Mouse (Mus musculus) embryonic facial prominence, embryonic 13.5 days (tissue): ENCODE measurements at regions not wholly inside any gene's neighbourhood (a gene's known extent, or its start where the extent isn't known, plus 50 kb on each side); places are given as distances from the start of the nearest gene placed in this dataset.

Experiments used
- ATAC-seq: fragments of 200-750 bp; cut with Nextera tagmentation; 2 replicates; pipeline ENCODE4 v1.8.0; 2017; ENCODE audit warnings: low read depth; ENCODE audit not compliant: insufficient number of reproducible peaks, insufficient read depth, low FRiP score, low TSS enrichment
- H3K27ac ChIP-seq: fragments of 300-500 bp; sonication (generic); 2 replicates; pipeline ENCODE4 v1.5.1; 2015; ENCODE audit warnings: moderate library complexity, mild to moderate bottlenecking, inconsistent platforms
- H3K27me3 ChIP-seq: fragments of 300-500 bp; sonication (generic); 2 replicates; pipeline ENCODE4 v1.6.1; 2015; ENCODE audit warnings: mild to moderate bottlenecking, inconsistent platforms
- H3K36me3 ChIP-seq: fragments of 300-500 bp; sonication (generic); 2 replicates; pipeline ENCODE4 v1.6.1; 2015; ENCODE audit warnings: mild to moderate bottlenecking, inconsistent platforms
- H3K4me1 ChIP-seq: fragments of 300-500 bp; sonication (generic); 2 replicates; pipeline ENCODE4 v1.6.1; 2015; ENCODE audit warnings: inconsistent platforms
- H3K4me2 ChIP-seq: fragments of 300-500 bp; sonication (generic); 2 replicates; pipeline ENCODE4 v1.6.1; 2015; ENCODE audit warnings: moderate library complexity, mild to moderate bottlenecking, inconsistent platforms
- H3K4me3 ChIP-seq: fragments of 300-500 bp; sonication (generic); 2 replicates; pipeline ENCODE4 v1.5.1; 2015; ENCODE audit warnings: mild to moderate bottlenecking, inconsistent platforms
- H3K9ac ChIP-seq: fragments of 300-500 bp; sonication (generic); 2 replicates; pipeline ENCODE4 v1.6.1; 2015; ENCODE audit warnings: mild to moderate bottlenecking, inconsistent platforms
- H3K9me3 ChIP-seq: fragments of 300-500 bp; sonication (generic); 2 replicates; pipeline ENCODE4 v1.6.1; 2016; ENCODE audit warnings: inconsistent platforms
- WGBS: fragments of 180-500 bp; shearing (Covaris S2); methylation state at CpG from one replicate; pipeline ENCODE4 v1.1.7; 2015; ENCODE audit warnings: mixed read lengths; 5-methylcytosine and 5-hydroxymethylcytosine counted together

DNA sequence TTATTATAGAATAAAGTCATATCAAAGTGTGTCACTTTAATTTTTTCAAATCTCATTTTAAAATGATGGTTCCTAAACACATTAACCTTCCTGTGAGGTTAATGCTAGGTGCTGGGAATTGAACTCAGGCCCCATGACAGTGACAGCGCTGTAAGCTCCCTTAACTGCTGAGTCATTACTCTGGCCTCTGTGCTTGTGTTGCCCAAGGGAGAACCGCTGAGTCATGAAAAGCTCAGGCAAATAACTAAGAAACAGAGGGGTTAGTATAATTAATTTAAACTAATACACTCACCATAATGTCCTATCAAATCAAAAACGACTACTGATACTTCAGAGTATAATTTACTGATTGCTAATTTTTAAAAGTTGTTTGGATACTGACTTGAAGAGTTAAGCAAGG lies 281.7 kb upstream of the Ndst3 start:
- H3K4me2 ChIP-seq = no peak overlapping the region
- no peak for ATAC-seq
- no peaks in the 10 kb centered on the region for H3K36me3 ChIP-seq
- H3K9me3 ChIP-seq = no peaks in the 10 kb centered on the region
- no peak overlapping the region for H3K4me3 ChIP-seq
- no peak overlapping the region for H3K27ac ChIP-seq
- H3K4me1 ChIP-seq = no peaks in the 10 kb centered on the region
- H3K9ac ChIP-seq = no peak overlapping the region
- H3K27me3 ChIP-seq = no peaks in the 10 kb centered on the region
- WGBS = 81% methylated on average over 3 of the region's 3 CpGs

DNA sequence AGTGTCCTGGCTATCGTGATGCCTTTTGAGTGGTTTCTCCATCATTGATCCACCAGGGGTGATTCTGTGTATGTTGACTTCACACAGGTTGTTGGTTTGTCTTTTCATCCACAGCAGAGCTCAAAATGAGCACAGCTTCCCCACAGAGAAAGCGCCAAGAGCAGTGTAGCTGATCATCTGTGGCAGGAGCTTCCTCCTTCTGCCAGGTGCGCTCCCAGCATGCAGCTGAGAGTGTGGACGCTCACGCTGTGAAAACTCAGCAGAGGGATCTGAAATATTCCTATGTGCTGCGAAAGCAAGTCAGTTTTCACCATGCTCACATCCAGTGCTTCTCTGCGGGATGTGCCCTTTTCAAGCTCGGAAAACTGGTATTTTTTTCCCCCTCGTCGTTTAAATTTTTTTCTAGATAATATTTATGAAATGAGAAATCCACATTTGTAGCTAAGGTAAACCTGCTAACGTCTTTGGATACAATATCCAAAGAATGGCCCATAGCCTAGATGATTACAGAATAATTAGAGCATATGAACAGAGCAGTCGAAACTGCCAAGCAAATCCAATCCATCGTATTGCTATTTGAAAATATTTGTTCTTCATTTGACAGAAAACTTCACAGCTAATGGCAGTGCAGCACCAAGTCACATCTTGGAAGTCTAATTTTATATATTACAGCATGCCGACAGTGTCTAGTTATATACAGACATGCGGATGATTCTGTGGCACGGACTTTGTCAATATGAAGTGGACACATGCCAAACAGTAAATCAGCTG lies 283.3 kb upstream of the Ndst3 start:
- no peak overlapping the region for H3K9ac ChIP-seq
- H3K4me3 ChIP-seq = no peak overlapping the region
- no peaks in the 10 kb centered on the region for H3K9me3 ChIP-seq
- no peak for ATAC-seq
- H3K4me1 ChIP-seq = no peaks in the 10 kb centered on the region
- H3K4me2 ChIP-seq = no peak overlapping the region
- no peak overlapping the region for H3K27ac ChIP-seq
- H3K27me3 ChIP-seq = no peaks in the 10 kb centered on the region
- H3K36me3 ChIP-seq = no peaks in the 10 kb centered on the region
- WGBS = 81% methylated on average over 16 of the region's 16 CpGs

DNA sequence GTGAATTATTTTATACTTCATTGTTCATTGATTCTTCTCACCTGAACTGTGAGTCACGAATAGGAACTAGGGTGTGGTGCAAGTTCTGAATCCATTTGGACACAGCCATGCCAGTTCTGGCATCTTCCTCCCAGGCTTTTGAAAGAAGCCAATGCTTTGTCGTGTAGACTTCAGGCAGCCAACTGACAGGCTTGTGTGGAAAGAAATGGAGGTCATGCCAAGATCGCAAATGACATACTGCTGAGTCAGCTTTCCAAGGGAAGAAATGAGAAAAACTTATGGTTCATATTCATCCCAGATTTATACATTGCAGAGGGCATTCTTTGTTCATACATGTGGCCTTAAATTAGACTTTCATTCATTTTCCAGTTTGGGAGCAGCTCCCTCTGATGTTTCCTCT lies 285.8 kb upstream of the Ndst3 start:
- Histone ChIP-seq H3K36me3 (no peaks in the 10 kb centered on the region), H3K9ac (no peak overlapping the region), H3K4me1 (no peaks in the 10 kb centered on the region), H3K4me3 (no peak overlapping the region), H3K4me2 (no peak overlapping the region), H3K9me3 (no peaks in the 10 kb centered on the region), H3K27me3 (no peaks in the 10 kb centered on the region), H3K27ac (no peak overlapping the region)
- 62% methylated on average over 3 of the region's 3 CpGs for WGBS
- ATAC-seq = no peak

DNA sequence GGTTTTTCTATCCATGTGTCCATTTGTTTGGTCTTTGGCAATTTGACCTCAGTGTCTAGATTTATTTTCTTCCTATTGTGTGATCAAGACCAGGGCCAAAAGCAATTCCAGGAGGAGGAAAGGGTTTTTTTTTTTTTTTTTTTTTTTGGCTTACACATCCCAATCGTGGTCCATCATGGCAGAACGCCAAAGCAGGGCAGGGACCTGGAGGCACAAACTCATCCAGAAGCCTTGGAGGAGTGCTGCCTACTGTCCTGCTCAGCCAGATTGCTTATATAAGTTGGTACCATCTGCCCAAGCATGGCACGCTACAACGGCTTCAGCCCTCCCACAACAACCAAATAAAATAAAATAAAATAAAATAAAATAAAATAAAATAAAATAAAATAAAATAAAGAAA lies 286.5 kb upstream of the Ndst3 start:
- Histone ChIP-seq H3K9me3 (no peaks in the 10 kb centered on the region), H3K27me3 (no peaks in the 10 kb centered on the region), H3K36me3 (no peaks in the 10 kb centered on the region), H3K4me3 (no peak overlapping the region), H3K4me2 (no peak overlapping the region), H3K9ac (no peak overlapping the region), H3K4me1 (no peaks in the 10 kb centered on the region), H3K27ac (no peak overlapping the region)
- no peak for ATAC-seq
- 80% methylated on average over 4 of the region's 4 CpGs for WGBS

DNA sequence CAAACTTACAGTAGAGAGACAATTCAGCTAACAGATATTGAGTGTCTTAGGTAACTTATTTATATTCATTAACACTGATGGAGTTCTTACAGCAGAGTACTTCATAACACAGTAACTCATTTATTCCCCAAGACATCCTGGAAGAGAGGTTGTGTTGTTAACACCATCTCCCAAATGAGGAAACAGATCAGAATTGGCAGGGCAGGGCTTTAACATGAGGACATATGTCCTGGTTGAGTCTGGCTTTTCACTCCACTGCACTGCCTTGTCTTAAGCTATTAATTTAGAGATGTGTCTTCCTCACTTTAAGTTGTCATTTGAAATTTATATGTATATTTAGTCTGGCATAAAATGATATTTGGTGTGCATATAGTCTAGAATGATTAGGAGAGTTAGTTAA lies 292.4 kb upstream of the Ndst3 start:
- no peak overlapping the region for H3K9ac ChIP-seq
- ATAC-seq = no peak
- no peaks in the 10 kb centered on the region for H3K9me3 ChIP-seq

DNA sequence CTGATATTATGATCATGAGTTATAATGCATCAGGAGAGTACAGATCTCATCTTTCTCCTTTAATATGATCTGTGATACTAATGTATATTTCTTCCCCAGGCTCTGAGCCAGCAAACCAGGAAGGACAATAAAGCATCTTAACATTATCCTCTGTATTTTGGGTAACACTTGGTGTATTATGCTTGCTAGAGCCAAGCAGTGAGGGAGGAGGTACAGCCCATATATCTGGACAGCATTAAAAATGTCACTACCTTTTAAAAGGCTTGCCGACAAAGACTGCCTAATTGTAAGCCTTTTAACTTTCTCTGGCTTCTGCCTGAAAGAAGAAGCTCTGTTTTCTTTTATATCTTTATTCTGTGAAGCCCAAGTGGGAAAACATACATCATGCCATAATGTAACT lies 292.9 kb upstream of the Ndst3 start:
- Histone ChIP-seq H3K36me3 (no peaks in the 10 kb centered on the region), H3K27me3 (no peaks in the 10 kb centered on the region), H3K9me3 (no peaks in the 10 kb centered on the region), H3K4me1 (no peaks in the 10 kb centered on the region), H3K27ac (no peak overlapping the region), H3K9ac (no peak overlapping the region), H3K4me2 (no peak overlapping the region), H3K4me3 (no peak overlapping the region)
- ATAC-seq = no peak
- 55% methylated on average over 1 of the region's 1 CpGs for WGBS

More for the DNA sequence above, 292.4 kb upstream of the Ndst3 start:
- Histone ChIP-seq H3K4me3 (no peak overlapping the region), H3K27ac (no peak overlapping the region), H3K36me3 (no peaks in the 10 kb centered on the region), H3K4me2 (no peak overlapping the region), H3K4me1 (no peaks in the 10 kb centered on the region), H3K27me3 (no peaks in the 10 kb centered on the region)

DNA sequence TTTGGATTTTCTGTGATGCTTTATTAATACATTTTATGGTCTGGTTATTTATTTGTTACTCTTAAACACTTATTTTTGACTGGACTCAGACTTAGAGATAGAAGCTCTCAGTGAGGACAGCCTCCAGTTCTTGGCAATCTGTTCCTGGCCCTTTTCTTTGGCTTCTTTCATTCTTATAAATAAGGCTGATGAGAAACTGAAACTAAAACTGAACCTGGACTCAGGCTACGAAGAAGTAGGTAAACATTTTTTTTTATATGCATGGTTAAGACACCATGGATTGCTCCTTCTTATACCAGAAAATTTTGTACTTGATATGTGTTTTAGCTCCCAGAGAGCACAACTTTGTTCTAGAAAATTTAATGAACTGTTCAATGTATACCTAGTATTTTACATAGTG lies 293.4 kb upstream of the Ndst3 start:
- H3K27ac ChIP-seq = no peak overlapping the region
- ATAC-seq = no peak
- H3K4me1 ChIP-seq = no peaks in the 10 kb centered on the region
- no peaks in the 10 kb centered on the region for H3K27me3 ChIP-seq
- H3K9ac ChIP-seq = no peak overlapping the region
- no peaks in the 10 kb centered on the region for H3K36me3 ChIP-seq
- no peak overlapping the region for H3K4me2 ChIP-seq
- 58% methylated on average over 1 of the region's 1 CpGs for WGBS
- no peak overlapping the region for H3K4me3 ChIP-seq
- H3K9me3 ChIP-seq = no peaks in the 10 kb centered on the region

DNA sequence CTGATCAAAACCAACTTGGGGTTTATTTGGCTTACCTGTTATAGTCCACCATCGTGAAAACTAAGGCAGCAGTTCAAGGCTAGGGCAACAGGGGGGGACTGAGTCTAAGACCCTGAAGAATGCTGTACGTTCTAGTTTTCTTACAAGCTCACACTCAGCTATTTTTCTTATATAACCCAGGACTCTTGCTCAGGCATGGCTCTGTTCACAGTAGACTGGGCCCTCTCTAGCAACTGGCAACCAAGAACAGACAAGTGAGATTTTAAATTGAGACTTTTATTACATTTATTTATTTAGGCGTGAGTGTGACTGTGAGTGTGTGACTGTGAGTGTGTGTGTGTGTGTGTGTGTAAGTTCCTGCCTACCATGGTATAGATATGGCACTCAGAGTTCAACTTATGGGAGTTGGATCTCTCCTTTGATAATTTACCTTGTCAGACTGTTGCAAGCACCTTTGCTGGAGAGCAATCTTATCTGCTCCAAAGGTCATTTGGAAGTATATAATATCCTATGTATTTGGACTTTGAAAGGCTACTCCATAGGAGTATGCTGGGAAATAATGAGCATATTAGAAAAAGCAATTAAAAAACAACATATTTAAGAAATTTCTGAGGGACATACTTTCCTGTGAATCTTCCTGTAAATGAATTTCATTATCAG lies 309.4 kb upstream of the Ndst3 start:
- Histone ChIP-seq H3K4me3 (no peak overlapping the region), H3K27me3 (no peaks in the 10 kb centered on the region), H3K9me3 (no peaks in the 10 kb centered on the region), H3K27ac (no peak overlapping the region), H3K36me3 (no peaks in the 10 kb centered on the region), H3K9ac (no peak overlapping the region), H3K4me2 (no peak overlapping the region), H3K4me1 (no peaks in the 10 kb centered on the region)
- 79% methylated on average over 3 of the region's 3 CpGs for WGBS
- no peak for ATAC-seq

DNA sequence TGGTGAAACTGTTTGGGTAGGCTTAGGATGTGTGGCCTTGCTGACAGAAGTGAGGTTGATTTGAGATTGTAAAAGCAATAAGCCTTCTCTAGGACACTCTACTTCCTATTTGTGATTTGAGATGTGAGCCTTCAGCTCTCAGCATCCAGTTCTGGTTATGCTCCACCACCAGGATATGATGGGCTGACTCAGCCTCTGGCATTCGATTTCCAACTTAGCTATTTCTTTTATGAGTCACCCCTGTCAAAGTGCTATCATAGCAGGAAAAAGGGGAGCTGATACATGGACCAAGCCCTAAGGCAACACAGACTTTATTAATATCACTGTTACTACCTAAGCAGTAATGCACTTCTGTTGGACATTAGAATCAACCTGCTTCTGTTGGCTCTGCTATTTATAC lies 310.2 kb upstream of the Ndst3 start:
- H3K27me3 ChIP-seq = no peaks in the 10 kb centered on the region
- 78% methylated on average over 1 of the region's 1 CpGs for WGBS
- H3K9me3 ChIP-seq = no peaks in the 10 kb centered on the region
- H3K36me3 ChIP-seq = no peaks in the 10 kb centered on the region
- H3K4me2 ChIP-seq = no peak overlapping the region
- ATAC-seq = no peak
- no peak overlapping the region for H3K27ac ChIP-seq
- H3K9ac ChIP-seq = no peak overlapping the region
- no peak overlapping the region for H3K4me3 ChIP-seq
- H3K4me1 ChIP-seq = no peaks in the 10 kb centered on the region

DNA sequence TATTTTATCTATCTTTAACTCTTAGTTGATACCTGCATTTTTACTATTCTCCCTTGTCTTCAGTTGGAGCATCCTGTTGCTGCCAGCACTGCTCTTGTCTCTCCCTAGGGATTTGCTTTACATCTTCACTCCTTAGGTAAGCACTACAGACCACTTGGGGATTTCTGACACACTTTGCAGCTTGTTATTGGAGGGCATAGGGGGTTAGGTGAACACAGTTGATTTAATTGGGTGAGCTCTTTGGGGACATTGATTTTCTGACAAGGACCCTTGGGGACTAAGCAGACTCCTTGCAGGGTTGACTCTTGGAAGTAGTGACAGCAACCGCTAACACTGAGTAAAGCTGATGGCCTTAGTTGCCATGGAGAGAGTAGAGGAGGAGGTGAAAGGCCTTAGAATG lies 309.0 kb upstream of the Tram1l1 start:
- Histone ChIP-seq H3K27ac (no peak overlapping the region), H3K27me3 (no peaks in the 10 kb centered on the region), H3K4me3 (no peak overlapping the region), H3K9ac (no peak overlapping the region), H3K36me3 (no peaks in the 10 kb centered on the region), H3K4me2 (no peak overlapping the region), H3K9me3 (no peaks in the 10 kb centered on the region), H3K4me1 (no peaks in the 10 kb centered on the region)
- 70% methylated on average over 1 of the region's 1 CpGs for WGBS
- no peak for ATAC-seq

DNA sequence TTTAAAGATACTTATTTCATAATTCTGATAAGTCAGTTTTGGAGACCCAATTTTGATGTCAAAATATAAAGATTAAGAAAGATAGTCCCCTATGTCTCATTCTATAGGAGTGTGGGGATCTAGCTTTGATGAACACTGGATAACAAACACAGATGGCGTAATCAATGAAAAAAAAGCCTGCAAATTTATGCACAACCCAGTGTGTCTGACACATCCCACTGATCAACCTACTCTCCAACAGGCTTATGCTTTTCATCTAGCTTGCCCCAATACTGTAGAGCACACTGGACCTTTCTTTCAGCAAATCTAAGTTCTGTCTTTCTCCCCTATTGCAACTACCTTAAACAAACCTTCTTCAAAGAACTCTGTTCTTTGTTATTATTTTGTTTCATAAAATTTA lies 302.0 kb upstream of the Tram1l1 start:
- no peaks in the 10 kb centered on the region for H3K4me1 ChIP-seq
- H3K9ac ChIP-seq = no peak overlapping the region
- no peak overlapping the region for H3K27ac ChIP-seq
- no peaks in the 10 kb centered on the region for H3K9me3 ChIP-seq
- no peak for ATAC-seq
- 89% methylated on average over 1 of the region's 1 CpGs for WGBS
- no peaks in the 10 kb centered on the region for H3K36me3 ChIP-seq
- no peak overlapping the region for H3K4me2 ChIP-seq
- H3K27me3 ChIP-seq = no peaks in the 10 kb centered on the region
- H3K4me3 ChIP-seq = no peak overlapping the region

DNA sequence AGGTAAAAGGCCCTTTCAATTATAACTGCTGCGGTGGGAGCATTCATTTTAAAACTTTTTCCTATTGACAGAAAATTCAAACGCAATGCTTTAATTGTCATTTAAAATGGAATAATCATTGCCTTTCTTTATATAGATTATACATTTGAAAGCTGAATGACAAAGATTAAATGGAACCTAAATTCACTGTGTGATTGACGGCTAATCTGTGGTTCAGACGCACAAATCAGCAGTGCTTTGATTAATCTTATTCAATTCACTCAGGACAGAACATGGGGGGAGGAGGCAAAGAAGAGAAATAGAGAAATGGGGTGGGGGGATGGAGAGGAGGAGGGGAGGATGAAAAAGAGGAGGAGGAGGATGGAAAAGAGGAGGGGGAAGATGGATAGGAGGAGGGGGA lies 294.5 kb upstream of the Tram1l1 start:
- Histone ChIP-seq H3K9me3 (no peaks in the 10 kb centered on the region), H3K9ac (no peak overlapping the region), H3K36me3 (no peaks in the 10 kb centered on the region), H3K4me3 (no peak overlapping the region), H3K4me1 (no peaks in the 10 kb centered on the region), H3K27ac (no peak overlapping the region), H3K4me2 (no peak overlapping the region), H3K27me3 (no peaks in the 10 kb centered on the region)
- WGBS = 71% methylated on average over 4 of the region's 4 CpGs
- no peak for ATAC-seq
